Mouse (Mus musculus) kidney, adult 2 months (tissue): ENCODE measurements at regions not wholly inside any gene's neighbourhood (a gene's known extent, or its start where the extent isn't known, plus 50 kb on each side); places are given as distances from the start of the nearest gene placed in this dataset.

Experiments
- CTCF ChIP-seq: fragments of 200-500 bp; conservative IDR thresholded peaks from 2 replicates; pipeline ENCODE4 v1.5.1; 2011; ENCODE audit warnings: low read depth, mild to moderate bottlenecking, control low read depth, low read length, moderate library complexity, mixed read lengths; ENCODE audit not compliant: insufficient read depth, insufficient read length
- POLR2A ChIP-seq: fragments of 200-500 bp; IDR thresholded peaks from one replicate; pipeline ENCODE4 v1.6.1; 2011; ENCODE audit warnings: low read depth, low read length, control low read depth

- TF ChIP-seq CTCF (no peak), POLR2A (no peak)
Observed at GRCm38 (mm10) chr8:86359518-86359917, 221.0 kb downstream of the Abcc12 start.
